Mouse (Mus musculus): ENCODE data around the gene Thap3. TPM values are rescaled to one million over a fixed set of nuclear protein-coding genes. Genes with fewer than 3 reads are reported as not detected.

Gene Thap3
- polyA plus RNA-seq, 1 experiment from 2014 or later: 20.4 TPM

- Histone ChIP-seq H3K27me3 (ENCODE audit: control insufficient read depth, insufficient read depth, low read length) (peaks cover 20% of the 10 kb centered on the region), H3K27ac (ENCODE audit: low read depth, low read length) (no peak overlapping the region), H3K4me3 (ENCODE audit: low read depth, low read length) (no peak overlapping the region), H3K4me2 (replicated peaks; ENCODE audit: low read depth, low read length) (no peak overlapping the region), H3K36me3 (ENCODE audit: control insufficient read depth, insufficient read depth, low read length) (no peaks in the 10 kb centered on the region), H3K9ac (ENCODE audit: low read depth, low read length) (no peak overlapping the region), H3K4me1 (replicated peaks; ENCODE audit: control insufficient read depth, insufficient read depth, low read length) (peaks cover 9% of the 10 kb centered on the region), H3K9me3 (ENCODE audit: control insufficient read depth, low read length) (no peaks in the 10 kb centered on the region)
- no peak for ATAC-seq (ENCODE audit: low FRiP score)
- no peak for DNase-seq (ENCODE audit: low spot score)
- WGBS: 82% methylated on average over 6 of the region's 6 CpGs
These were observed 17.3 kb upstream of the Thap3 start for GRCm38 (mm10) chr4:152006137-152006536.

GRCm38 (mm10) chr4:152002063-152002462 is 13.3 kb upstream of the Thap3 start:
- DNase-seq (ENCODE audit: low spot score) (no peak), ATAC-seq (ENCODE audit: low FRiP score) (no peak)
- 92% methylated on average over 3 of the region's 3 CpGs for WGBS
- no peaks in the 10 kb centered on the region; the same call in 1 of the 2 replicates for H3K27me3 ChIP-seq (ENCODE audit: control insufficient read depth, insufficient read depth, low read length)
- H3K4me1 ChIP-seq (replicated peaks; ENCODE audit: control insufficient read depth, insufficient read depth, low read length): no peaks in the 10 kb centered on the region
- no peak overlapping the region for H3K4me2 ChIP-seq (replicated peaks; ENCODE audit: low read depth, low read length)
- no peak overlapping the region for H3K4me3 ChIP-seq (ENCODE audit: low read depth, low read length)
- no peaks in the 10 kb centered on the region for H3K9me3 ChIP-seq (ENCODE audit: control insufficient read depth, low read length)
- H3K36me3 ChIP-seq (ENCODE audit: control insufficient read depth, insufficient read depth, low read length): no peaks in the 10 kb centered on the region
- H3K9ac ChIP-seq (ENCODE audit: low read depth, low read length): no peak overlapping the region
- H3K27ac ChIP-seq (ENCODE audit: low read depth, low read length): no peak overlapping the region

GRCm38 (mm10) chr4:152001335-152001734 is 12.5 kb upstream of the Thap3 start:
- WGBS: 74% methylated on average over 4 of the region's 4 CpGs
- ATAC-seq (ENCODE audit: low FRiP score): no peak
- Histone ChIP-seq H3K4me3 (ENCODE audit: low read depth, low read length) (no peak overlapping the region), H3K9ac (ENCODE audit: low read depth, low read length) (no peak overlapping the region), H3K4me1 (replicated peaks; ENCODE audit: control insufficient read depth, insufficient read depth, low read length) (no peaks in the 10 kb centered on the region), H3K27ac (ENCODE audit: low read depth, low read length) (no peak overlapping the region), H3K27me3 (ENCODE audit: control insufficient read depth, insufficient read depth, low read length) (no peaks in the 10 kb centered on the region), H3K36me3 (ENCODE audit: control insufficient read depth, insufficient read depth, low read length) (no peaks in the 10 kb centered on the region), H3K9me3 (ENCODE audit: control insufficient read depth, low read length) (no peaks in the 10 kb centered on the region), H3K4me2 (replicated peaks; ENCODE audit: low read depth, low read length) (no peak overlapping the region)
- no peak for DNase-seq (ENCODE audit: low spot score)

GRCm38 (mm10) chr4:152000906-152001305 is 12.1 kb upstream of the Thap3 start:
- H3K9me3 ChIP-seq (ENCODE audit: control insufficient read depth, low read length): no peaks in the 10 kb centered on the region
- no peak overlapping the region for H3K4me2 ChIP-seq (replicated peaks; ENCODE audit: low read depth, low read length)
- H3K4me3 ChIP-seq (ENCODE audit: low read depth, low read length): no peak overlapping the region
- H3K36me3 ChIP-seq (ENCODE audit: control insufficient read depth, insufficient read depth, low read length): no peaks in the 10 kb centered on the region
- no peaks in the 10 kb centered on the region for H3K27me3 ChIP-seq (ENCODE audit: control insufficient read depth, insufficient read depth, low read length)
- 58% methylated on average over 4 of the region's 4 CpGs for WGBS
- no peak for ATAC-seq (ENCODE audit: low FRiP score)
- no peak overlapping the region for H3K27ac ChIP-seq (ENCODE audit: low read depth, low read length)
- H3K9ac ChIP-seq (ENCODE audit: low read depth, low read length): no peak overlapping the region
- H3K4me1 ChIP-seq (replicated peaks; ENCODE audit: control insufficient read depth, insufficient read depth, low read length): no peaks in the 10 kb centered on the region
- no peak for DNase-seq (ENCODE audit: low spot score)

GRCm38 (mm10) chr4:151999481-151999880 is 10.7 kb upstream of the Thap3 start:
- no peak overlapping the region for H3K4me2 ChIP-seq (replicated peaks; ENCODE audit: low read depth, low read length)
- H3K9ac ChIP-seq (ENCODE audit: low read depth, low read length): no peak overlapping the region
- no peaks in the 10 kb centered on the region for H3K9me3 ChIP-seq (ENCODE audit: control insufficient read depth, low read length)
- no peaks in the 10 kb centered on the region for H3K4me1 ChIP-seq (replicated peaks; ENCODE audit: control insufficient read depth, insufficient read depth, low read length)
- no peaks in the 10 kb centered on the region for H3K36me3 ChIP-seq (ENCODE audit: control insufficient read depth, insufficient read depth, low read length)
- DNase-seq (ENCODE audit: low spot score): no peak
- no peak overlapping the region for H3K27ac ChIP-seq (ENCODE audit: low read depth, low read length)
- WGBS: 62% methylated on average over 3 of the region's 3 CpGs
- H3K4me3 ChIP-seq (ENCODE audit: low read depth, low read length): no peak overlapping the region
- H3K27me3 ChIP-seq (ENCODE audit: control insufficient read depth, insufficient read depth, low read length): no peaks in the 10 kb centered on the region
- ATAC-seq (ENCODE audit: low FRiP score): no peak

GRCm38 (mm10) chr4:151997701-151998100 is 8.9 kb upstream of the Thap3 start:
- Histone ChIP-seq H3K4me1 (replicated peaks; ENCODE audit: control insufficient read depth, insufficient read depth, low read length) (0 out of 2 replicates have a peak, but pooled peaks cover 3% of the 10 kb centered on the region), H3K9me3 (ENCODE audit: control insufficient read depth, low read length) (no peaks in the 10 kb centered on the region), H3K4me3 (ENCODE audit: low read depth, low read length) (peak overlapping the region; percentile 100; the same call in 1 of the 2 replicates), H3K36me3 (ENCODE audit: control insufficient read depth, insufficient read depth, low read length) (no peaks in the 10 kb centered on the region), H3K27me3 (ENCODE audit: control insufficient read depth, insufficient read depth, low read length) (no peaks in the 10 kb centered on the region), H3K4me2 (replicated peaks; ENCODE audit: low read depth, low read length) (no peak overlapping the region), H3K27ac (ENCODE audit: low read depth, low read length) (no peak overlapping the region), H3K9ac (ENCODE audit: low read depth, low read length) (no peak overlapping the region)
- DNase-seq (ENCODE audit: low spot score) (no peak), ATAC-seq (ENCODE audit: low FRiP score) (no peak)
- WGBS: 70% methylated on average over 3 of the region's 3 CpGs

- ATAC-seq (ENCODE audit: low FRiP score) (no peak), DNase-seq (ENCODE audit: low spot score) (no peak)
- H3K27ac ChIP-seq (ENCODE audit: low read depth, low read length): peak overlapping the region; percentile 74
- peak overlapping the region; percentile 75 for H3K9ac ChIP-seq (ENCODE audit: low read depth, low read length)
- H3K4me3 ChIP-seq (ENCODE audit: low read depth, low read length): peak overlapping the region; percentile 100
- no peaks in the 10 kb centered on the region for H3K27me3 ChIP-seq (ENCODE audit: control insufficient read depth, insufficient read depth, low read length)
- 7% methylated on average over 13 of the region's 13 CpGs for WGBS
- peak overlapping the region; percentile 69 for H3K4me2 ChIP-seq (replicated peaks; ENCODE audit: low read depth, low read length)
- no peaks in the 10 kb centered on the region for H3K36me3 ChIP-seq (ENCODE audit: control insufficient read depth, insufficient read depth, low read length)
- H3K4me1 ChIP-seq (replicated peaks; ENCODE audit: control insufficient read depth, insufficient read depth, low read length): 0 out of 2 replicates have a peak, but pooled peaks cover 3% of the 10 kb centered on the region
- no peaks in the 10 kb centered on the region for H3K9me3 ChIP-seq (ENCODE audit: control insufficient read depth, low read length)
These were observed 8.1 kb upstream of the Thap3 start for GRCm38 (mm10) chr4:151996951-151997222.

GRCm38 (mm10) chr4:151996173-151996950 is 7.6 kb upstream of the Thap3 start, which contains the start of gene Phf13:
Gene Phf13 (minus strand): TSS chr4:151996258.
- Histone ChIP-seq H3K36me3 (ENCODE audit: control insufficient read depth, insufficient read depth, low read length) (0 out of 2 replicates have a peak, but pooled peaks cover under 1% of the 10 kb centered on the region), H3K4me2 (replicated peaks; ENCODE audit: low read depth, low read length) (peak within 1 kb of the TSS; percentile 88), H3K4me3 (ENCODE audit: low read depth, low read length) (peak within 1 kb of the TSS; percentile 100), H3K9me3 (ENCODE audit: control insufficient read depth, low read length) (no peaks in the 10 kb centered on the region), H3K9ac (ENCODE audit: low read depth, low read length) (peak within 1 kb of the TSS; percentile 93), H3K27me3 (ENCODE audit: control insufficient read depth, insufficient read depth, low read length) (no peaks in the 10 kb centered on the region), H3K27ac (ENCODE audit: low read depth, low read length) (peak within 1 kb of the TSS; percentile 78), H3K4me1 (replicated peaks; ENCODE audit: control insufficient read depth, insufficient read depth, low read length) (0 out of 2 replicates have a peak, but pooled peaks cover 3% of the 10 kb centered on the region)
- peak; percentile 100 for DNase-seq (ENCODE audit: low spot score)
- peak; percentile 97 for ATAC-seq (ENCODE audit: low FRiP score)
- WGBS: under 1% methylated on average over 89 of the region's 94 CpGs
